Mouse (Mus musculus) stomach, postnatal 0 days (tissue): Measurements from ENCODE around the gene Cd79b.

Experiments
- CTCF ChIP-seq: IDR thresholded peaks from 2 replicates; pipeline ENCODE4 v1.5.1; 2016; ENCODE audit warnings: antibody characterized with exemption, low read depth, mild to moderate bottlenecking, moderate library complexity
- EP300 ChIP-seq: optimal IDR thresholded peaks from 2 replicates; pipeline ENCODE3; 2016; ENCODE audit warnings: antibody characterized with exemption

DNA sequence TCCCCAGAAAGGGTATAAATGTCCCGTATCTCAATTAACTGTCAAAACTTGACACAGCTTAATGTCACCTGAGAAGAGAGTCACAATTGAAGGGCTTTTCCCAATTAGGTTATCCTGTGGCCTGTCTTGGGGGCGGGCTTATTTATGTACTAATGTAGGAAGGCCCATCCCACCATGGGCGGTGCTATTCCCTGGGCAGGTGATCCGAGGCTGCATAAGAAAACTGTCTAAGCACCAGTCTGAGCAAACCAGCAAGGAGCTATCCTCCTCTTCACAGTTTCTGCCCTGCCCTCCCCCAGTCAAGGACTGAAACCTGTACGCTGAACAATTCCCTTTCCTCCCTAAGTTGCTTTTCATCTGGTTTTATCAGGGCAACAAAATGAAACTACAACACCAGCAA lies 24.2 kb downstream of the Cd79b start:
- TF ChIP-seq CTCF = no peak
- TF ChIP-seq EP300 = no peak
